Mouse (Mus musculus) cortical plate, adult 2 months (tissue): Measurements from ENCODE around the gene Ccdc24. TPM values are rescaled to one million over a fixed set of nuclear protein-coding genes. Genes with fewer than 3 reads are reported as not detected.
A peak's percentile ranks its signal among the peaks of the same experiment; 100 is the strongest.

Source experiments
- H3K27ac ChIP-seq: fragments of 200-500 bp; 2 replicates; pipeline ENCODE4 v1.5.1; 2012; ENCODE audit warnings: low read length, control low read depth, inconsistent platforms; ENCODE audit not compliant: insufficient read depth
- H3K4me1 ChIP-seq: fragments of 200-500 bp; 2 replicates; pipeline ENCODE4 v1.6.1; 2011; ENCODE audit warnings: low read length; ENCODE audit not compliant: control insufficient read depth, insufficient read depth
- H3K4me3 ChIP-seq: fragments of 200-500 bp; 2 replicates; pipeline ENCODE4 v1.5.1; 2011; ENCODE audit warnings: mild to moderate bottlenecking, low read length, control low read depth; ENCODE audit not compliant: insufficient read depth
- CTCF ChIP-seq: fragments of 200-500 bp; IDR thresholded peaks from 2 replicates; pipeline ENCODE4 v1.5.1; 2011; ENCODE audit warnings: mild to moderate bottlenecking, control low read depth, low read length; ENCODE audit not compliant: insufficient read depth; ENCODE audit errors: extremely low read depth
- POLR2A ChIP-seq: fragments of 200-500 bp; IDR thresholded peaks from 2 replicates; pipeline ENCODE4 v1.6.1; 2011; ENCODE audit warnings: mild to moderate bottlenecking, low read length, control low read depth; ENCODE audit not compliant: insufficient read depth; ENCODE audit errors: extremely low read depth
- polyA plus RNA-seq: library from polyadenylated mRNA; depleted of rRNA; stranded (reverse); fragments of >200 nt; gene quantifications from 2 replicates; pipeline ENCODE4 v1.2.3, GENCODE M21; 2012; rRNA removed

Ccdc24 gene
- polyA plus RNA-seq, result 1.4 and 2.1 TPM in 2 replicates

DNA sequence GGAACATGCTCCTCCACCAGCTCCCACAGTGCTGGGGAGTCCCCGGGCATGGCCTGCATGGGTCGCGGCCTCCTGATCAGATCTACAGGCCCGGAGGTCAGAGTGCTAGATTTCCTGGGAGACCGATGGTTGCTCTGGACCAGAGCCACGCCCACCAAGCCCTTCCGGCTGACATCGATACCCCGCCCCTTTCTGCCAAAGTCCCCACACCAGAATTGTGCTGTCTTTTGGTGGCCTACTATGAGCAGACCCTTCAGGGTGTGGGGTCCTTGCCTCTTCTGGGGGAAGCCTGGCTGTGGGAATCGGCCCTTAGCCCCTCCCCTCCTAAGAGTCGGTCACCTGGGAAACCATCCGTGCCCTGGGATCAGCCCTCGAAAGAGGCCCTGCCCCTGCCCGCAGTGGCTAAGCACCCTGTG lies at the start of gene Ccdc24:
Gene Ccdc24, minus strand, starts transcription at position 87 of the 416 bp plus-strand sequence.
- no peaks in the 10 kb centered on the region for H3K4me1 ChIP-seq
- no peak within 1 kb of the TSS for H3K27ac ChIP-seq
- no peak for TF ChIP-seq POLR2A
- TF ChIP-seq CTCF, result no peak
- no peak within 1 kb of the TSS for H3K4me3 ChIP-seq

DNA sequence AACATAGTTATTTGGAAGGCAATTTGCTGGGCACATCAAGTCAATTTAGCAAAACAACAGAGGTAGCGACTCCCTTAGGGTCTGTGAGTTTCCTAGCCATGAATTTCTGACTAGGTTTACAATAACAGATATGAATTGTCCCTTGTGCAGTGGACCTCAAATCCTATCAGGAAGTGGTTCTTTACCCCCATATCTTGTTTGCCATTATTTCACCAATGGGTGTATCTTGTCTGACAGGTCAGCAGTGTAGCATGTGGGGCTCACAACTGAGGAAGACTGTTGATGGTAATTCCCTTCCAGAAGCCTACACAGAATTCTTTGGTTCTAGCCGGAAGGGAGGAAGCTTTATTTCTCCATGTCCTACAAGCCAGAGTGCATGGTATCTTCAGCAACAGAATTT lies 49.0 kb upstream of the Ccdc24 start:
- Histone ChIP-seq H3K4me3 (no peak overlapping the region), H3K27ac (no peak overlapping the region), H3K4me1 (no peaks in the 10 kb centered on the region; the same call in 1 of the 2 replicates)
- TF ChIP-seq CTCF (no peak), POLR2A (no peak)

DNA sequence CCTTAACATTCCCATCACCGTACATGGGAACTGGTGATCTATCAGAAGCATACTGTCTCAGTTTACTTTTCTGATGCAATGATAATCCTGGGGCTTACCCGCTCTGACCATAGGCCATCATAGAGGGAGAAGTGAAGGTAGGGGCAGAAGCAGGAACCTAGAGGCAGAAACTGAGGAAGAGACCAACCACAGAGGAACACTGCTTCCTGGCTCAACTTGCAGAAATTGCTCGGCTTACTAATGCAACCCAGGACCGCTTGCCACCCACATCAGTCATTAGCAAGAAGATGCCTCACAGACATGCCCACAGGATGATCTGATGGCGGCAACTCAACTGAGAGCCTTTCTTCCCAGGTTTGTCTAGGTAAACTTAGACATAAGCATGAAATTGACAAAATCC lies 46.4 kb upstream of the Ccdc24 start:
- Histone ChIP-seq H3K4me1 (no peaks in the 10 kb centered on the region), H3K4me3 (no peak overlapping the region), H3K27ac (no peak overlapping the region)
- TF ChIP-seq CTCF (no peak), POLR2A (no peak)

- H3K4me1 ChIP-seq, result no peaks in the 10 kb centered on the region; the same call in 1 of the 2 replicates
- no peak overlapping the region for H3K4me3 ChIP-seq
- no peak overlapping the region for H3K27ac ChIP-seq
- TF ChIP-seq POLR2A (no peak), CTCF (no peak)
Measured at GRCm38 (mm10) chr4:117918261-117918660, 45.9 kb upstream of the Ccdc24 start.

- H3K4me3 ChIP-seq, result no peak overlapping the region
- TF ChIP-seq CTCF (no peak), POLR2A (no peak)
- no peak overlapping the region for H3K27ac ChIP-seq
- peaks cover 2% of the 10 kb centered on the region for H3K4me1 ChIP-seq
Measured at GRCm38 (mm10) chr4:117917847-117918246, 45.5 kb upstream of the Ccdc24 start.

DNA sequence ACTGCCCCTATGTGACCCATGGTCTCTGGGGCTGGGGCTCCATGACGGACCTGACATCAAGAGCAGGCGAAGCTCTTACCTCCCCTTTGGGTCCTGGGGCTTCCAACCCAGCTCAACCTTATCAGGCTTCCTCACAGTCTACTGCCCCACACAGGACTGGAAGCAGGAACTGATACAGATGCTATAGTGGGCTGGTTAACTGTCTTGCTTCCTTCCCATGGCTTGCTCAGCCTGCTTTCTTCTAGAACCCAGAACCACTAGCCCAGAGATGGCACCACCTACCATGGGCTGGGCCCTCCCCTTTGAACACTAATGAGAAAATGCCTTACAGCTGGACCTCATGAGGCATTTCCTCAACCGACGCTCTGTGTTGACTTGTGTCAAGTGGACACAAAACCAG lies 45.0 kb upstream of the Ccdc24 start:
- TF ChIP-seq POLR2A, result no peak
- no peak for TF ChIP-seq CTCF

GRCm38 (mm10) chr4:117916386-117916785 lies 44.0 kb upstream of the Ccdc24 start:
- TF ChIP-seq CTCF (no peak), POLR2A (no peak)
- Histone ChIP-seq H3K4me3 (no peak overlapping the region; the same call in 1 of the 2 replicates), H3K27ac (no peak overlapping the region), H3K4me1 (peaks cover 9% of the 10 kb centered on the region)

More for the DNA sequence above, 45.0 kb upstream of the Ccdc24 start:
- Histone ChIP-seq H3K27ac (no peak overlapping the region), H3K4me3 (no peak overlapping the region), H3K4me1 (peaks cover 4% of the 10 kb centered on the region)

DNA sequence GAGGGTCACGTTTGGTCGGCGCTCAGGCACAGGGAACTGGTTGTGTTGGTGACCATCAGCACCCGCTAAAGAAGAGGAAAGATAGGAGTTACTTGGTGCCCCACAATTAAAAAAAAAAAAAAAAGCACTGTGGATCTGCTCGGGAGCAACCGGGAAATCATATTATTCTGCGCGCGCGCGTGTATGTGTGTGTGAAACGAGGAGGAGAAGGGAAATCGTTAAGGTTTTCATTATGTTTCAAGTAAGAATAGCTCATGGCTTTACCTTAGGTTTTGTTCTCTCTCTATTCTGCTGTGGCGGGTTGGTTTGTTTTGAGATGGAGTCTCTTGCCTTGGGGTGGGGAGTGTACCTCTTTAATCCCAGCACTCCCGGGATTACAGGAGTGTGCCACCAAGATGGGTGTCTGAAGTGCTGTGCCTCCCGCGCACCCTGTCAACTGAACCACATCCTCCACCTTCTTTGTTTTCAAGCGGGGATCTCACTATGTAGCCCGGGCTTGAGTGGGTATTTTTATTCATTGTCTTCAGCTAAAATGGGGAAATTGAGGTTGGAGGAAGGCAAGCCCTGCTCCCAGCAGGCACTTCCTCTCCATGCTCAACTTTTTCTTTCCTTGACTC lies 43.2 kb upstream of the Ccdc24 start:
- TF ChIP-seq POLR2A (no peak), CTCF (no peak)
- Histone ChIP-seq H3K4me3 (peak overlapping the region; percentile 50), H3K27ac (no peak overlapping the region), H3K4me1 (peaks cover 10% of the 10 kb centered on the region)

- Histone ChIP-seq H3K27ac (peak within 1 kb of the TSS; percentile 94), H3K4me1 (peaks cover 10% of the 10 kb centered on the region), H3K4me3 (peak within 1 kb of the TSS; percentile 50)
- no peak for TF ChIP-seq CTCF
- peak; percentile 70 for TF ChIP-seq POLR2A
Measured at GRCm38 (mm10) chr4:117914591-117915442, 42.5 kb upstream of the Ccdc24 start, which contains the start of gene Ipo13. TSS of gene Ipo13 (minus strand) at chr4:117914999.
